18 mouse cellular contexts compared by ENCODE assay signal in genomic region chr5:107719209-107719608, GRCm38 (mm10). TPM values are rescaled to one million over a fixed set of nuclear protein-coding genes. Genes with fewer than 3 reads are reported as not detected.
"Had no signal": no experiment of that assay in that cellular context is flagged by ENCODE, and none has a peak within 500 bp of the region (broad histone marks: within the 10 kb centered on the region; RNA-seq: fewer than 3 reads in every experiment).

No protein-coding gene starts in this region.

- H3K36me3 ChIP-seq: limb, embryonic 13.5 days; midbrain, embryonic 10.5 days had no signal

- DNase-seq: kidney, adult 11 months; kidney, adult 9 months; kidney, postnatal 36 days; layer of hippocampus, adult 9-11 months; layer of hippocampus, postnatal 36 days; lung, adult 18-20 months; lung, postnatal 36 days; right cerebral cortex, postnatal 4 days; spleen, adult 18-20 months; thymus, adult 18-20 months had no signal

- H3K9me3 ChIP-seq: limb, embryonic 13.5 days; midbrain, embryonic 10.5 days had no signal

- H3K4me2 ChIP-seq: limb, embryonic 13.5 days had no signal

- H3K27ac ChIP-seq: kidney, postnatal 0 days; limb, embryonic 13.5 days; liver, embryonic 14.5 days; midbrain, embryonic 10.5 days had no signal

- ATAC-seq: lung, postnatal 0 days; midbrain, embryonic 16.5 days had no signal

- H3K4me3 ChIP-seq: limb, embryonic 13.5 days; midbrain, embryonic 10.5 days had no signal

- H3K9ac ChIP-seq: limb, embryonic 13.5 days; liver, embryonic 14.5 days had no signal

RNA-seq across cellular contexts. Expression of gene Gfi1, which starts 6.6 kb away (rescaled TPM):
- polyA plus RNA-seq: kidney, postnatal 0 days; midbrain, embryonic 10.5 days; midbrain, embryonic 16.5 days; neural tube, embryonic 14.5 days; stomach, embryonic 14.5 days had no signal
